Mouse (Mus musculus): ENCODE measurements around the gene Fam171b. TPM values are rescaled to one million over a fixed set of nuclear protein-coding genes. Genes with fewer than 3 reads are reported as not detected.

Gene Fam171b
- 71.7 and 73.6 TPM in 2 replicates for polyA plus RNA-seq (2015; fragmentation: Nextera tagmentation; extraction: Ambion mirVana)

DNA sequence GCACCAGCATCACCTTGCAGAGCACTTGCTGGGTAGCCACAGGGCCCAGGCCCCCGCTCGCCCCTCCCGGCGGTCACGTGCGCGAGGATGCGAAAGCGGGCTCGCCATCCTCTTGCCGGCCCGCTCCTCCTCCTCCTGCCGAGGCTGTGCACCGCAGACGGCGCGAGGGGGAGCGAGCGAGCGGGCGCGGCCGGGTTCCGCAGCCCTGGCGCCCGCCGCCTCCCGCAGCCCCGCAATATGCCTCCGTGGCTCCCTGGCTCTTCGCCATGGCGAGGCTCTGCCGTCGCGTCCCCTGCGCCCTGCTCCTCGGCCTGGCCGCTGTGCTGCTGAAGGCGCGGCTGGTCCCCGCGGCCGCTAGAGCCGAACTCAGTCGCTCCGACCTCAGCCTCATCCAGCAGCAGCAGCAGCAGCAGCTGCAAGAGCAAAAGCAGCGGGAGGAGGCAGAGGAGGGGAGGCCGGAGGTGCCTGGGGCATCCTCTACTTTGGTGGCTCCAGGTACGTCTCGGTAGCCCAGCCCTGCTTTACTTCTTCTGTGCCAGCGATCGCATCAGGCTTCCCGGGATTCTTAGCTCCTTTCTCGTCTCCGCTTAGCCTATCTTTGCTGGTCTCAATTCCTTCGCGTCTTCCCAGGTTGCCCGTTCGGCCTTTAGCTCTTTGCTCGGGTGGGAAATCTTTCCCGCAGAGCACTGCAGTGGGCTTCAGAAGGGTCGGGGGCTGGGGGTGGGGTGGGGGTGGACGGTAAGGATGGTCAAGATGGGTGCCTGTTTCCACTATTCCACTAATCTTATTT lies at the start of gene Fam171b:
Gene Fam171b, plus strand, starts transcription at position 154 of the 790 bp plus-strand sequence.
- H3K36me3 ChIP-seq, result no peaks in the 10 kb centered on the region
- peak within 1 kb of the TSS; percentile 87 for H3K9ac ChIP-seq
- peak; percentile 95 for ATAC-seq (ENCODE audit: low FRiP score, low read depth)
- peak within 1 kb of the TSS; percentile 98 for H3K27ac ChIP-seq (replicated peaks)
- H3K4me2 ChIP-seq, result peak within 1 kb of the TSS; percentile 63
- H3K4me1 ChIP-seq (replicated peaks), result peaks cover 28% of the 10 kb centered on the region
- H3K9me3 ChIP-seq, result no peaks in the 10 kb centered on the region
- H3K27me3 ChIP-seq, result no peaks in the 10 kb centered on the region
- under 1% methylated on average over 63 of the region's 63 CpGs for WGBS
- H3K4me3 ChIP-seq, result peak within 1 kb of the TSS; percentile 66

DNA sequence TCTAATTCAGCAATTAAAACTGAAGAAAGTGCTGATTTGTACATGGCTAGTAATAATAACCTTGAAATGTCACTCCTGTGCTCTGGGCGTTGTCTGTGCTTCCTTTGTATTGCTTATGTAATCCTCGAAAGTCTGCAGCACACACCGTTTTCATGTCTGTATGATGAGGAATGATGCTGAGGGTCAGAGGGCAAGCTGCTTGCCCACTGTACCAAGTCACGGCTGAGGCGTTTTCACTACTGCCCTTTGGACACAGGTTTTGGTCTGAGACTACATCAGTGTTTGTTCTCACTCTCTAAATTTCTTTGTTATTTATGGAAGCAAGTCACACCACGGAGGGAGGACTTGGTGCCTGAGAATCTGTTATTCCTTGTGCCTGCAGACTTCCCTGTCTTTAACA lies 46.4 kb upstream of the Fam171b start:
- 68% methylated on average over 6 of the region's 6 CpGs for WGBS
- H3K9me3 ChIP-seq, result no peaks in the 10 kb centered on the region

DNA sequence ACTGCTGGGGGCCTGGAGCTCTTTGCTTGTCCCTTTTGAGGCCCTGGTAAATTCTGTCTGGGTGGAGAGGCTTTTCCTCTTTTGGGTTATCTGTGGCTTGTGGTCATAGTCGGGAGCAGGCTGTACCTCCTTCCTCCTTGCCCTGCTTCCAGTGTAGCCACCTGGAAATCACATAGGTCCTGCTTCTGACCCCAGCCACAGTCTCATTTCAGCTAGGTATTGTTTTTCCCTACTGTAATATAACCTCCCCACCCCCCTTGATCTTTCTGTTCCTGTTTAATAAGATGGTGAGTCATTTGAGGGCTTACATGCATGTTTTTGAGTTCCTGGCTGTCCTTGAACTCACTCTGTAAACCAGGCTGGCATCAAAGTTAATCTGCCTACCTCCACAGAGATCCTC lies 45.6 kb upstream of the Fam171b start:
- H3K4me3 ChIP-seq, result no peak overlapping the region
- no peaks in the 10 kb centered on the region for H3K36me3 ChIP-seq
- H3K4me2 ChIP-seq, result no peak overlapping the region
- WGBS, result 73% methylated on average over 1 of the region's 1 CpGs
- no peak overlapping the region for H3K9ac ChIP-seq
- no peaks in the 10 kb centered on the region for H3K27me3 ChIP-seq
- H3K9me3 ChIP-seq, result no peaks in the 10 kb centered on the region
- no peaks in the 10 kb centered on the region for H3K4me1 ChIP-seq (replicated peaks)
- no peak for ATAC-seq (ENCODE audit: low FRiP score, low read depth)
- no peak overlapping the region for H3K27ac ChIP-seq (replicated peaks)

More for the DNA sequence above, 46.4 kb upstream of the Fam171b start:
- Histone ChIP-seq H3K36me3 (no peaks in the 10 kb centered on the region), H3K4me3 (no peak overlapping the region), H3K9ac (no peak overlapping the region), H3K4me2 (no peak overlapping the region), H3K27me3 (no peaks in the 10 kb centered on the region), H3K4me1 (replicated peaks) (no peaks in the 10 kb centered on the region), H3K27ac (replicated peaks) (no peak overlapping the region)
- no peak for ATAC-seq (ENCODE audit: low FRiP score, low read depth)

DNA sequence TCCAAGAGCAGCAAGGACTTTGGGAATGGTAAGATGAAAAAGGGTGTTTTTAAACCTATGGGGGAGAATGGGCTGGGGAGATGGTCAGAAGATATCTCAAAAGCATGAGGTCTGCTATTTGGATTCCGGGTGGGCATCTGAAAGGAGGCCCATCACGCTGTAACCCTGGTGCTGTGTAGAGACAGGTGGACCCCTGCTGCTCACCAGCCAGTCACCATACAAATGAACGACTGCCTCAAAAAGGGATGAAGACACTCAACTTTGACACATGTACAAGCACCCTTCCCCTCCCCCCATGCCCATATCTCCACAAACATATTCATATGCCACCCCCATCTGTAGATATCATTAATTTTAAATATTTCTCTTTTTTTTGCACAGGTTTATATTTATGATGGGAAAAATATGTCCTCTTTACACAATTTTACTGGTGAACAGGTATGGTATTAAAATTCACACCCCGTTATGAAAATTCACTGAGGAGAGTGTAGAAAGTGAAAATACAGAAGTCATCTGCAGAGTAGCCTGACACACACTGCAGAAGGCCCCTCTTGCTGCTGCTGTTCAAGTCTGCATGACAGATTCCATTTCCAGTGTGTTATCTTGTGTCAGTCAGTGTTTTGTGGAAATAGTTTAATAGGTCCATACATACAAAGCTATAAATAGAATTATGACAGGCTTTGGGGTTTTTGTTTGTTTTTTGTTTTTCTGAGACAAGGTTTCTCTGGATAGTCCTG lies 44.0 kb upstream of the Fam171b start:
- H3K4me1 ChIP-seq (replicated peaks), result no peaks in the 10 kb centered on the region
- H3K27me3 ChIP-seq, result no peaks in the 10 kb centered on the region
- ATAC-seq (ENCODE audit: low FRiP score, low read depth), result no peak
- 82% methylated on average over 4 of the region's 4 CpGs for WGBS
- no peak overlapping the region for H3K27ac ChIP-seq (replicated peaks)
- no peak overlapping the region for H3K4me2 ChIP-seq
- H3K36me3 ChIP-seq, result no peaks in the 10 kb centered on the region
- no peak overlapping the region for H3K9ac ChIP-seq
- no peak overlapping the region for H3K4me3 ChIP-seq
- no peaks in the 10 kb centered on the region for H3K9me3 ChIP-seq

- H3K9me3 ChIP-seq, result no peaks in the 10 kb centered on the region
- no peaks in the 10 kb centered on the region for H3K27me3 ChIP-seq
- H3K27ac ChIP-seq (replicated peaks), result no peak overlapping the region
- H3K4me2 ChIP-seq, result no peak overlapping the region
- no peaks in the 10 kb centered on the region for H3K4me1 ChIP-seq (replicated peaks)
- no peak for ATAC-seq (ENCODE audit: low FRiP score, low read depth)
- no peaks in the 10 kb centered on the region for H3K36me3 ChIP-seq
- H3K4me3 ChIP-seq, result no peak overlapping the region
- no peak overlapping the region for H3K9ac ChIP-seq
- WGBS, result 62% methylated on average over 7 of the region's 7 CpGs
These were observed 41.2 kb upstream of the Fam171b start for GRCm38 (mm10) chr2:83771155-83771812.

GRCm38 (mm10) chr2:83791330-83792073 lies 20.9 kb upstream of the Fam171b start:
- H3K4me3 ChIP-seq, result peak overlapping the region; percentile 5; the same call in 1 of the 2 replicates
- no peaks in the 10 kb centered on the region for H3K4me1 ChIP-seq (replicated peaks)
- H3K27me3 ChIP-seq, result no peaks in the 10 kb centered on the region
- H3K9me3 ChIP-seq, result no peaks in the 10 kb centered on the region
- 0 out of 2 replicates have a peak, but pooled peaks cover 3% of the 10 kb centered on the region for H3K36me3 ChIP-seq
- WGBS, result 68% methylated on average over 20 of the region's 20 CpGs
- H3K27ac ChIP-seq (replicated peaks), result 0 out of 2 replicates have a peak overlapping the region, but pooled peaks have one; percentile 25
- no peak overlapping the region for H3K9ac ChIP-seq
- ATAC-seq (ENCODE audit: low FRiP score, low read depth), result no peak; the same call in 1 of the 2 replicates
- peak overlapping the region; percentile 20; the same call in 1 of the 2 replicates for H3K4me2 ChIP-seq

- no peaks in the 10 kb centered on the region for H3K4me1 ChIP-seq (replicated peaks)
- WGBS, result 59% methylated on average over 4 of the region's 4 CpGs
- H3K27me3 ChIP-seq, result no peaks in the 10 kb centered on the region
- no peak overlapping the region for H3K9ac ChIP-seq
- H3K27ac ChIP-seq (replicated peaks), result no peak overlapping the region
- H3K4me3 ChIP-seq, result no peak overlapping the region
- H3K9me3 ChIP-seq, result no peaks in the 10 kb centered on the region
- no peak for ATAC-seq (ENCODE audit: low FRiP score, low read depth)
- 0 out of 2 replicates have a peak, but pooled peaks cover 3% of the 10 kb centered on the region for H3K36me3 ChIP-seq
- no peak overlapping the region for H3K4me2 ChIP-seq
These were observed 20.3 kb upstream of the Fam171b start for GRCm38 (mm10) chr2:83792102-83792501.

- H3K9ac ChIP-seq, result no peak overlapping the region
- H3K9me3 ChIP-seq, result no peaks in the 10 kb centered on the region
- ATAC-seq (ENCODE audit: low FRiP score, low read depth), result no peak
- WGBS, result 84% methylated on average over 4 of the region's 4 CpGs
- H3K36me3 ChIP-seq, result 0 out of 2 replicates have a peak, but pooled peaks cover 7% of the 10 kb centered on the region
- H3K4me3 ChIP-seq, result no peak overlapping the region
- H3K27me3 ChIP-seq, result no peaks in the 10 kb centered on the region
- H3K4me2 ChIP-seq, result no peak overlapping the region
- no peak overlapping the region for H3K27ac ChIP-seq (replicated peaks)
- no peaks in the 10 kb centered on the region for H3K4me1 ChIP-seq (replicated peaks)
These were observed 16.7 kb upstream of the Fam171b start for GRCm38 (mm10) chr2:83795766-83796165.

- Histone ChIP-seq H3K4me1 (replicated peaks) (no peaks in the 10 kb centered on the region), H3K27me3 (no peaks in the 10 kb centered on the region), H3K36me3 (0 out of 2 replicates have a peak, but pooled peaks cover 7% of the 10 kb centered on the region), H3K9ac (no peak overlapping the region), H3K27ac (replicated peaks) (no peak overlapping the region), H3K4me3 (no peak overlapping the region), H3K4me2 (no peak overlapping the region), H3K9me3 (no peaks in the 10 kb centered on the region)
- 44% methylated on average over 9 of the region's 9 CpGs for WGBS
- no peak for ATAC-seq (ENCODE audit: low FRiP score, low read depth)
These were observed 14.4 kb upstream of the Fam171b start for GRCm38 (mm10) chr2:83797902-83798497.

GRCm38 (mm10) chr2:83813273-83813892 lies 947 bp downstream of the Fam171b start:
- Histone ChIP-seq H3K4me2 (peak overlapping the region; percentile 63), H3K9me3 (no peaks in the 10 kb centered on the region), H3K9ac (peak overlapping the region; percentile 87), H3K36me3 (no peaks in the 10 kb centered on the region), H3K4me1 (replicated peaks) (peaks cover 28% of the 10 kb centered on the region), H3K4me3 (peak overlapping the region; percentile 66), H3K27me3 (no peaks in the 10 kb centered on the region), H3K27ac (replicated peaks) (peak overlapping the region; percentile 98)
- peak; percentile 37 for ATAC-seq (ENCODE audit: low FRiP score, low read depth)
- WGBS, result 12% methylated on average over 10 of the region's 10 CpGs

DNA sequence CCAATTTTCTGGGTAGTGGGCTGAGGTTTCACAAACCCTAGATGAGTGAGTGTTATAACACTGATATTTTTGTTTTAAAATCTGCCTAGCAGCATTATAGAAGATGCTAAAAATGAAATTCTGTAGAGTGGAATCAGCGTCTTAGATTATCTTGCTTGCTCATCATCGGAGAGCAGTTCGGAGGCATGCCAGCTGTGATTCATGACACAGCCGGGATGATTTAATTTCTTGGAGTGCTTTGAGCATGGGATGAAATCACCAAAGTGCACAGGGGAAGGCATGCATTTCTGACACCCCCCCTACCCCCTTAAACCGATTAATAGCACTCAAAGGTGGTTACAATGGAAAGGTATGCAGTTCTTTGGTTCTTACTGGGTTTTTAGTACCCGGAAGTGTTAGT lies 1.6 kb downstream of the Fam171b start:
- Histone ChIP-seq H3K4me1 (replicated peaks) (peaks cover 28% of the 10 kb centered on the region), H3K36me3 (no peaks in the 10 kb centered on the region), H3K4me2 (peak overlapping the region; percentile 63), H3K9me3 (no peaks in the 10 kb centered on the region), H3K9ac (peak overlapping the region; percentile 87), H3K27ac (replicated peaks) (peak overlapping the region; percentile 98), H3K27me3 (no peaks in the 10 kb centered on the region), H3K4me3 (peak overlapping the region; percentile 66)
- WGBS, result 24% methylated on average over 6 of the region's 6 CpGs
- ATAC-seq (ENCODE audit: low FRiP score, low read depth), result no peak
